ENCODE assay signal across 8 mouse cellular contexts in genomic region chr10:85957464-85957950, GRCm38 (mm10). TPM values are rescaled to one million over a fixed set of nuclear protein-coding genes. Genes with fewer than 3 reads are reported as not detected.
A peak's percentile ranks its signal among the peaks of the same experiment; 100 is the strongest.
DNase-seq lines count a peak whose midpoint lies in the region; ATAC-seq lines count a peak whose summit lies in the region.

TSS of gene Rtcb (minus strand) at chr10:85957823.

- peaks cover 27% of the 10 kb centered on the region for H3K36me3 ChIP-seq in hindbrain, embryonic 14.5 days (replicated peaks; ENCODE audit: control insufficient read depth, insufficient read depth)

- H3K27ac ChIP-seq in hindbrain, embryonic 14.5 days, result peak within 1 kb of the TSS; percentile 78; the same call in 1 of the 2 replicates

- H3K4me2 ChIP-seq in hindbrain, embryonic 14.5 days (replicated peaks), result peak within 1 kb of the TSS; percentile 72

- H3K4me3 ChIP-seq in hindbrain, embryonic 14.5 days (replicated peaks; ENCODE audit: low read length), result peak within 1 kb of the TSS; percentile 84

- ATAC-seq in hindbrain, embryonic 14.5 days (ENCODE audit: low FRiP score), result peak; percentile 94

- 0% methylated on average over 38 of the region's 38 CpGs for WGBS in hindbrain, embryonic 14.5 days

- H3K9ac ChIP-seq in hindbrain, embryonic 14.5 days, result peak within 1 kb of the TSS; percentile 92

- peaks cover 5% of the 10 kb centered on the region for H3K4me1 ChIP-seq in hindbrain, embryonic 14.5 days (replicated peaks; ENCODE audit: control insufficient read depth, insufficient read depth, low read length)

- H3K27me3 ChIP-seq in hindbrain, embryonic 14.5 days (ENCODE audit: control insufficient read depth, insufficient read depth, low read length), result no peaks in the 10 kb centered on the region

- peak; percentile 94 for DNase-seq in R1 (ENCODE audit: low read depth, low spot score)
- DNase-seq in cerebellum, postnatal 25 days, result peak; percentile 99 to 100
- DNase-seq in frontal cortex, postnatal 25 days (ENCODE audit: low spot score in 2 of 2), result peak; percentile 97 to 99
- peak; percentile 99 for DNase-seq in hindbrain, embryonic 14.5 days (ENCODE audit: low spot score)
- DNase-seq in layer of hippocampus, postnatal 36 days, result peak; percentile 96 to 98
- DNase-seq in lung, postnatal 36 days, result peak; percentile 97
- peak; percentile 98 for DNase-seq in retina, postnatal 1 day
- peak; percentile 94 to 99 for DNase-seq in urinary bladder, adult 18-20 months (ENCODE audit: low spot score in 2 of 2)

- H3K9me3 ChIP-seq in hindbrain, embryonic 14.5 days (ENCODE audit: control insufficient read depth, low read length), result no peaks in the 10 kb centered on the region

RNA-seq across cellular contexts. Expression of gene Rtcb, which starts in this region (rescaled TPM):
- polyA plus RNA-seq in hindbrain, embryonic 14.5 days (2014; fragmentation: Nextera tagmentation; extraction: Ambion mirVana), result 154 and 160 TPM in 2 replicates
- 100 to 1,000 TPM; 102 to 107 TPM for total RNA-seq in layer of hippocampus, postnatal 36 days (2021)

Comparison
In these comparisons a context has a peak if more than half of its experiments do, and no peak if none do; other contexts are left out.
1. Peak in every context shown above with its lines: DNase-seq, ATAC-seq, H3K4me3 ChIP-seq and H3K27ac ChIP-seq.